In genomic region chr4:86286572-86286971, GRCm38 (mm10) we compare ENCODE assay signal across 30 mouse cellular contexts.
"Had no signal": no experiment of that assay in that cellular context is flagged by ENCODE, and none has a peak within 500 bp of the region (broad histone marks: within the 10 kb centered on the region; RNA-seq: fewer than 3 reads in every experiment).

No protein-coding gene starts in this region.

- H3K27ac ChIP-seq: embryonic facial prominence, embryonic 10.5 days; embryonic facial prominence, embryonic 12.5 days; embryonic facial prominence, embryonic 13.5 days; embryonic facial prominence, embryonic 15.5 days; forebrain, embryonic 10.5 days; forebrain, embryonic 12.5 days; forebrain, embryonic 13.5 days; forebrain, embryonic 15.5 days; gastrocnemius, adult 2 months; heart, adult 2 months; heart, embryonic 10.5 days had no signal

- H3K4me3 ChIP-seq: embryonic facial prominence, embryonic 10.5 days; embryonic facial prominence, embryonic 12.5 days; embryonic facial prominence, embryonic 13.5 days; embryonic facial prominence, embryonic 15.5 days; erythroblast, embryonic 14.5 days; forebrain, embryonic 10.5 days; forebrain, embryonic 12.5 days; forebrain, embryonic 13.5 days; forebrain, embryonic 15.5 days; gastrocnemius, adult 2 months; heart, adult 2 months; heart, embryonic 10.5 days had no signal

- H3K27me3 ChIP-seq: embryonic facial prominence, embryonic 12.5 days; embryonic facial prominence, embryonic 13.5 days; embryonic facial prominence, embryonic 15.5 days; forebrain, embryonic 12.5 days; forebrain, embryonic 13.5 days; forebrain, embryonic 15.5 days had no signal

- H3K4me1 ChIP-seq: forebrain, embryonic 15.5 days had no signal

- H3K36me3 ChIP-seq: embryonic facial prominence, embryonic 10.5 days; embryonic facial prominence, embryonic 12.5 days; embryonic facial prominence, embryonic 15.5 days; forebrain, embryonic 10.5 days; forebrain, embryonic 12.5 days; forebrain, embryonic 15.5 days; heart, embryonic 10.5 days had no signal

- ATAC-seq: forebrain, embryonic 13.5 days; forebrain, embryonic 14.5 days; forebrain, embryonic 15.5 days; forebrain, embryonic 16.5 days had no signal

- H3K9me3 ChIP-seq: embryonic facial prominence, embryonic 10.5 days; embryonic facial prominence, embryonic 12.5 days; embryonic facial prominence, embryonic 13.5 days; embryonic facial prominence, embryonic 15.5 days; forebrain, embryonic 10.5 days; forebrain, embryonic 12.5 days; forebrain, embryonic 13.5 days; forebrain, embryonic 15.5 days; heart, embryonic 10.5 days had no signal

- H3K4me2 ChIP-seq: embryonic facial prominence, embryonic 12.5 days; embryonic facial prominence, embryonic 13.5 days; embryonic facial prominence, embryonic 15.5 days; forebrain, embryonic 12.5 days; forebrain, embryonic 13.5 days; forebrain, embryonic 15.5 days; heart, embryonic 11.5 days had no signal

- H3K9ac ChIP-seq: embryonic facial prominence, embryonic 12.5 days; embryonic facial prominence, embryonic 13.5 days; embryonic facial prominence, embryonic 15.5 days; forebrain, embryonic 12.5 days; forebrain, embryonic 13.5 days; forebrain, embryonic 15.5 days had no signal

- DNase-seq: cerebellum, adult 2 months; cerebellum, adult 8-10 months; cerebellum, adult 9-10 months; cerebellum, adult 9-11 months; cerebellum, postnatal 10 days; cerebellum, postnatal 14 days; cerebellum, postnatal 25 days; cerebellum, postnatal 36 days; embryo, embryonic 11 days; gastrocnemius, adult 2 months; gastrocnemius, postnatal 10 days; gastrocnemius, postnatal 14 days; gastrocnemius, postnatal 25 days; gastrocnemius, postnatal 36 days; heart, adult 11 months; heart, adult 18-20 months; heart, adult 2 months had no signal
